In genomic region chr6:147391425-147392158, GRCm38 (mm10) we compare ENCODE assay signal across 17 mouse cellular contexts.
DNase-seq lines count a peak whose midpoint lies in the region; ATAC-seq lines count a peak whose summit lies in the region.
"Had no signal": no experiment of that assay in that cellular context is flagged by ENCODE, and none has a peak within 500 bp of the region (broad histone marks: within the 10 kb centered on the region; RNA-seq: fewer than 3 reads in every experiment).

No protein-coding gene starts in this region.

- H3K4me3 ChIP-seq in forebrain, embryonic 12.5 days (replicated peaks), result no peak overlapping the region
- H3K4me3 ChIP-seq in forebrain, embryonic 16.5 days (replicated peaks; ENCODE audit: low read length), result no peak overlapping the region
- H3K4me3 ChIP-seq in embryonic facial prominence, embryonic 14.5 days (ENCODE audit: low read depth, low read length), result no peak overlapping the region
- H3K4me3 ChIP-seq in hindbrain, embryonic 14.5 days (replicated peaks; ENCODE audit: low read length), result no peak overlapping the region
- H3K4me3 ChIP-seq: heart, embryonic 15.5 days; liver, embryonic 15.5 days had no signal

- WGBS in forebrain, embryonic 12.5 days, result 33% methylated on average over 14 of the region's 14 CpGs
- 19% methylated on average over 14 of the region's 14 CpGs for WGBS in forebrain, embryonic 16.5 days
- WGBS in embryonic facial prominence, embryonic 14.5 days, result 31% methylated on average over 14 of the region's 14 CpGs
- whole genome bisulfite sequencing in hindbrain, embryonic 14.5 days, result 28% methylated on average over 14 of the region's 14 CpGs

- H3K4me2 ChIP-seq in forebrain, embryonic 12.5 days, result no peak overlapping the region
- H3K4me2 ChIP-seq in forebrain, embryonic 16.5 days (ENCODE audit: low read length), result no peak overlapping the region; the same call in 1 of the 2 replicates
- no peak overlapping the region for H3K4me2 ChIP-seq in embryonic facial prominence, embryonic 14.5 days (ENCODE audit: low read depth, low read length)
- 0 out of 2 replicates have a peak overlapping the region, but pooled peaks have one; percentile 15 for H3K4me2 ChIP-seq in hindbrain, embryonic 14.5 days (replicated peaks)
- H3K4me2 ChIP-seq: heart, embryonic 15.5 days; liver, embryonic 15.5 days had no signal

- peaks cover 6% of the 10 kb centered on the region; the same call in 1 of the 2 replicates for H3K4me1 ChIP-seq in forebrain, embryonic 12.5 days
- H3K4me1 ChIP-seq in forebrain, embryonic 16.5 days (replicated peaks; ENCODE audit: control insufficient read depth, insufficient read depth, low read length), result peaks cover 11% of the 10 kb centered on the region
- H3K4me1 ChIP-seq in embryonic facial prominence, embryonic 14.5 days (ENCODE audit: control insufficient read depth, insufficient read depth, low read length), result peaks cover 41% of the 10 kb centered on the region
- no peaks in the 10 kb centered on the region for H3K4me1 ChIP-seq in hindbrain, embryonic 14.5 days (replicated peaks; ENCODE audit: control insufficient read depth, insufficient read depth, low read length)
- H3K4me1 ChIP-seq: liver, embryonic 15.5 days had no signal

- peaks cover 8% of the 10 kb centered on the region for H3K27me3 ChIP-seq in forebrain, embryonic 12.5 days
- no peaks in the 10 kb centered on the region for H3K27me3 ChIP-seq in forebrain, embryonic 16.5 days (replicated peaks; ENCODE audit: control insufficient read depth, insufficient read depth, low read length)
- no peaks in the 10 kb centered on the region for H3K27me3 ChIP-seq in embryonic facial prominence, embryonic 14.5 days (replicated peaks; ENCODE audit: control insufficient read depth, insufficient read depth, low read length)
- no peaks in the 10 kb centered on the region for H3K27me3 ChIP-seq in hindbrain, embryonic 14.5 days (ENCODE audit: control insufficient read depth, insufficient read depth, low read length)
- H3K27me3 ChIP-seq: heart, embryonic 15.5 days; liver, embryonic 15.5 days had no signal

- DNase-seq in 3T3-L1 (ENCODE audit: low read depth, low spot score), result peak; percentile 30
- peak; percentile 37 for DNase-seq in embryonic facial prominence, embryonic 14.5 days (ENCODE audit: low spot score)
- no peak for DNase-seq in hindbrain, embryonic 14.5 days (ENCODE audit: low spot score)
- no peak for DNase-seq in kidney, adult 18-20 months
- no peak for DNase-seq in layer of hippocampus, adult 18-20 months (ENCODE audit: low spot score in 2 of 2)
- no peak for DNase-seq in thymus, postnatal 4 days
- DNase-seq: B cell, adult 2 months; cerebellum, adult 8-10 months; kidney, postnatal 14 days; layer of hippocampus, postnatal 36 days; retina, postnatal 1 day; thymus, adult 18-20 months had no signal

- peak; percentile 30; the same call in 1 of the 2 replicates for ATAC-seq in forebrain, embryonic 12.5 days (ENCODE audit: low FRiP score)
- no peak for ATAC-seq in forebrain, embryonic 16.5 days
- ATAC-seq in embryonic facial prominence, embryonic 14.5 days (ENCODE audit: low read depth), result peak; percentile 60; the same call in 1 of the 2 replicates
- ATAC-seq in hindbrain, embryonic 14.5 days (ENCODE audit: low FRiP score), result no peak

- H3K36me3 ChIP-seq in forebrain, embryonic 12.5 days (replicated peaks), result no peaks in the 10 kb centered on the region
- H3K36me3 ChIP-seq in forebrain, embryonic 16.5 days (ENCODE audit: control insufficient read depth, insufficient read depth), result no peaks in the 10 kb centered on the region
- H3K36me3 ChIP-seq in embryonic facial prominence, embryonic 14.5 days (ENCODE audit: control insufficient read depth, insufficient read depth, low read length), result no peaks in the 10 kb centered on the region
- no peaks in the 10 kb centered on the region for H3K36me3 ChIP-seq in hindbrain, embryonic 14.5 days (replicated peaks; ENCODE audit: control insufficient read depth, insufficient read depth)
- H3K36me3 ChIP-seq: G1E; heart, embryonic 15.5 days; liver, embryonic 15.5 days had no signal

- H3K27ac ChIP-seq in forebrain, embryonic 12.5 days, result no peak overlapping the region
- no peak overlapping the region for H3K27ac ChIP-seq in forebrain, embryonic 16.5 days (ENCODE audit: low read length)
- peak overlapping the region; percentile 33; the same call in 1 of the 2 replicates for H3K27ac ChIP-seq in embryonic facial prominence, embryonic 14.5 days (replicated peaks; ENCODE audit: low read depth, low read length)
- no peak overlapping the region for H3K27ac ChIP-seq in hindbrain, embryonic 14.5 days
- H3K27ac ChIP-seq: heart, embryonic 15.5 days; liver, embryonic 15.5 days had no signal

- H3K9me3 ChIP-seq in forebrain, embryonic 12.5 days, result no peaks in the 10 kb centered on the region
- no peaks in the 10 kb centered on the region for H3K9me3 ChIP-seq in forebrain, embryonic 16.5 days (ENCODE audit: control insufficient read depth, low read length)
- H3K9me3 ChIP-seq in embryonic facial prominence, embryonic 14.5 days (ENCODE audit: control insufficient read depth, low read length), result no peaks in the 10 kb centered on the region
- no peaks in the 10 kb centered on the region for H3K9me3 ChIP-seq in hindbrain, embryonic 14.5 days (ENCODE audit: control insufficient read depth, low read length)
- H3K9me3 ChIP-seq: G1E; heart, embryonic 15.5 days; liver, embryonic 15.5 days had no signal

- H3K9ac ChIP-seq in forebrain, embryonic 12.5 days, result no peak overlapping the region
- no peak overlapping the region for H3K9ac ChIP-seq in forebrain, embryonic 16.5 days (replicated peaks; ENCODE audit: low read depth, low read length)
- no peak overlapping the region for H3K9ac ChIP-seq in embryonic facial prominence, embryonic 14.5 days (ENCODE audit: low read depth, low read length)
- no peak overlapping the region for H3K9ac ChIP-seq in hindbrain, embryonic 14.5 days
- H3K9ac ChIP-seq: heart, embryonic 15.5 days; liver, embryonic 15.5 days had no signal

Comparison
In these comparisons a context has a peak if more than half of its experiments do, and no peak if none do; other contexts are left out.
1. ATAC-seq: peak in forebrain, embryonic 12.5 days (single experiment) and embryonic facial prominence, embryonic 14.5 days (single experiment); none in forebrain, embryonic 16.5 days (single experiment) and hindbrain, embryonic 14.5 days (single experiment).
2. DNase-seq: peak in 3T3-L1 (single experiment) and embryonic facial prominence, embryonic 14.5 days (single experiment); none in hindbrain, embryonic 14.5 days (single experiment), kidney, adult 18-20 months (single experiment), layer of hippocampus, adult 18-20 months (0 of 2) and thymus, postnatal 4 days (single experiment).